Mouse (Mus musculus) cortical plate, adult 2 months (tissue): Measurements from ENCODE around the gene Arhgap19. TPM values are rescaled to one million over a fixed set of nuclear protein-coding genes. Genes with fewer than 3 reads are reported as not detected.
"Not testable (repeated sequence)": the region's sequence is repeated elsewhere in the genome, so short reads cannot be mapped to it uniquely, and the experiment has no call there.

Source experiments
- H3K27ac ChIP-seq: fragments of 200-500 bp; 2 replicates; pipeline ENCODE4 v1.5.1; 2012; ENCODE audit warnings: low read length, control low read depth, inconsistent platforms; ENCODE audit not compliant: insufficient read depth
- H3K4me1 ChIP-seq: fragments of 200-500 bp; 2 replicates; pipeline ENCODE4 v1.6.1; 2011; ENCODE audit warnings: low read length; ENCODE audit not compliant: control insufficient read depth, insufficient read depth
- H3K4me3 ChIP-seq: fragments of 200-500 bp; 2 replicates; pipeline ENCODE4 v1.5.1; 2011; ENCODE audit warnings: mild to moderate bottlenecking, low read length, control low read depth; ENCODE audit not compliant: insufficient read depth
- CTCF ChIP-seq: fragments of 200-500 bp; IDR thresholded peaks from 2 replicates; pipeline ENCODE4 v1.5.1; 2011; ENCODE audit warnings: mild to moderate bottlenecking, control low read depth, low read length; ENCODE audit not compliant: insufficient read depth; ENCODE audit errors: extremely low read depth
- POLR2A ChIP-seq: fragments of 200-500 bp; IDR thresholded peaks from 2 replicates; pipeline ENCODE4 v1.6.1; 2011; ENCODE audit warnings: mild to moderate bottlenecking, low read length, control low read depth; ENCODE audit not compliant: insufficient read depth; ENCODE audit errors: extremely low read depth
- polyA plus RNA-seq: library from polyadenylated mRNA; depleted of rRNA; stranded (reverse); fragments of >200 nt; gene quantifications from 2 replicates; pipeline ENCODE4 v1.2.3, GENCODE M21; 2012; rRNA removed

Gene Arhgap19
- 2.7 and 3.0 TPM in 2 replicates for polyA plus RNA-seq

DNA sequence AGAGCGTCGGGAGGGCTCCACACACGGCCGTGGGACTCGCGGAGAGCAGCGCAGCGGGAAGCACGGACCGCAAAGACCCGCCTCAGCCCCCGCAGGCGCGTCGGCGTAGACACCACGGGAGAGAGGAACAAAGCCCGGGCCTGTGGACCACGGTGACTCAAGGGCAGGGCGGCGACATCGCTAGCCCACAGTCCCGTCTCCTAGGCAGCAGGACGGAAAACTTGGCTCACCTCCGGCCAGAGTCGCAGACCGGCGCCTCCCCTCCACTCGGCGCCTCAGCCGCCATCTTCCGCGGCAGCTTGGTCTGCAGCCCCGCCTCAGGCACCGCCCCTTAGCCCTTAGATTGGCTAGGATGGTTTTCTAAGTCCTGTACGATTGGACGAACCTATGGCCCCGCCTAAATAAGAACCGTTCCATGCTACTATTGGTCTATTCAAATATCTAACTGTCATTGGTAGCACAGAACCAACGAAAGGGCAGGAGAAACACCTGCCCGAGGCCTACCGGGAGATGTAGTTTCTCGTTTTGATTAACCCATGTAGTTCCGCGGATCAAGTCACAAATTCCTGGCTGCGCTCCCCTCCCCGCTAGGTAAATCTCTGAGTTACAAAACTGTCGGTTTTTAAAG is at the start of gene Arhgap19:
Gene Arhgap19, minus strand, starts transcription at position 306 of the 628 bp plus-strand sequence.
- TF ChIP-seq CTCF (no peak), POLR2A (0 out of 2 replicates have a peak, but pooled peaks have one; percentile 31)
- no peak within 1 kb of the TSS for H3K27ac ChIP-seq
- H3K4me1 ChIP-seq: no peaks in the 10 kb centered on the region
- H3K4me3 ChIP-seq: peak within 1 kb of the TSS; percentile 62

DNA sequence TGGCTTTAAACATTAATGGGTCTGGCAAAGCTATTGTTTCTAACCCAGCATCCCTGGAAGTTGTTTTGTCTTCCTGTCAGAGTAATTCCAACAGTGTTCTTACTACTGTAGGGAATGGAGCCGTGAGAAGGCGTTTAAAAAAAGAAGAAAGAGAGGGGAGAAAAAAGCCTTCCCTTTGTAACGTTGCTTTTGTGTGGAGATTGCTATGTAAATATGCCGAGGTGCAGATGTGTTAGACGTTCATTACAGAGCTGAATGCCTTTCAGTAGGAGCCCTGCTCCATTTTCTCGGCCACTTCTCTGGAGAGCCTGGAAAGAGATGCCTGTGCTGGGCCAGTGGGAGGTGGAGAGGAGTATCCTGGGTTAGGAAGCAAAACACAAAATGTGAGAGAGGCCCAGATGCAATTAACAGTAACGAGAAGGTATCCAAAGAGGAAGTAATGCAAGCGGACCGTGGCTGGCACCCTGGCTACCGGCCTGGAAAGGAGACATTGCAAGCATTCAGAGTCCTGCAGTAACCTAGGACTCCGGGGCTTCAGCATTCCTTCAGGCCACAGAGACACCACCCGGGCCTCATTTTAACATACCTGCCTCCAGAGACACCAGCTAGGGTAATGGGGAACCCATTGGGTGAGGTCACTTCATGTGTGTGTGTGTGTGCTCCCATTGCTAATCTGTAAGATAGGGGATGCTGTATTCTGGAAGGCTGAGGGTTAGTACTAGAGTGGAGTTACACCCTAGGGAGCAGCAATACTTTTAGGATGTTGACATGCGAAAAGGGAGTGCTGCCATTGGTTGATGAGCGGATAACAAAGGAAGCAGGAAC is 49.1 kb upstream of the Arhgap19 start:
- Histone ChIP-seq H3K4me1 (no peaks in the 10 kb centered on the region), H3K27ac (no peak overlapping the region), H3K4me3 (no peak overlapping the region)
- no peak for TF ChIP-seq CTCF
- no peak for TF ChIP-seq POLR2A

DNA sequence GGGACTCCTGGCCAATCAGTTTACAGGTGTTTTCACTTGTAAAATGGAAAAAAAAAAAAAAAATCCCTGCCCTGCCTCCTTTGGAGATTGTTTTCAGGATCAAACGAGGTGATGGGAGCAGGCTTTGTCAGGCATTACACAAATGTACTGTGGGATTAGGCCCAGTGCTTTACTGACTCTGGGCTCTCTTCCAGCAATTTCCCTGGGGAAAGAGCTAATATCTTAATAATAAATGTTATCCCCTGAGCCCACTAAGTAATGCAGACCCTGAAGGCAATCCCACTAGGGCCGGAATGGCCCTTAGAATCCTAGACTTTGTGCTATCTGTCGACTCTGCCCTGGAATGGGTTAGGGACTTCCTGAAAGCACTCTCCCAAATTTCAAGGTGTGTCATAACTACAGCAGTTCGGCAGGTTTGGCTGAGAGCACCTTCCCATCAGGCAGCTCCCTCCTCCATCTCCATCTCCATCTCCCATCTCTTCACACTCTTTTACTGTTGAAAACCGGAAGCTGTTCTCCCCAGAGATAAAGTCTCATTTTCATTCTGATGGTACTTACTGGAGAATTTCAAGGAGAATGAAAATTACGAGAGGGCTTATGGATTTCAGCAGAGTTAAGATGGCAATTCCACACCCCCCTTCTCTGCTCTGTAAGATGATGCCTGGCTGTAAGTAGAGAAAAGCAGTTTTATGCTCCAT is 48.3 kb upstream of the Arhgap19 start:
- Histone ChIP-seq H3K4me1 (no peaks in the 10 kb centered on the region), H3K27ac (no peak overlapping the region), H3K4me3 (no peak overlapping the region)
- no peak for TF ChIP-seq POLR2A
- TF ChIP-seq CTCF: no peak

DNA sequence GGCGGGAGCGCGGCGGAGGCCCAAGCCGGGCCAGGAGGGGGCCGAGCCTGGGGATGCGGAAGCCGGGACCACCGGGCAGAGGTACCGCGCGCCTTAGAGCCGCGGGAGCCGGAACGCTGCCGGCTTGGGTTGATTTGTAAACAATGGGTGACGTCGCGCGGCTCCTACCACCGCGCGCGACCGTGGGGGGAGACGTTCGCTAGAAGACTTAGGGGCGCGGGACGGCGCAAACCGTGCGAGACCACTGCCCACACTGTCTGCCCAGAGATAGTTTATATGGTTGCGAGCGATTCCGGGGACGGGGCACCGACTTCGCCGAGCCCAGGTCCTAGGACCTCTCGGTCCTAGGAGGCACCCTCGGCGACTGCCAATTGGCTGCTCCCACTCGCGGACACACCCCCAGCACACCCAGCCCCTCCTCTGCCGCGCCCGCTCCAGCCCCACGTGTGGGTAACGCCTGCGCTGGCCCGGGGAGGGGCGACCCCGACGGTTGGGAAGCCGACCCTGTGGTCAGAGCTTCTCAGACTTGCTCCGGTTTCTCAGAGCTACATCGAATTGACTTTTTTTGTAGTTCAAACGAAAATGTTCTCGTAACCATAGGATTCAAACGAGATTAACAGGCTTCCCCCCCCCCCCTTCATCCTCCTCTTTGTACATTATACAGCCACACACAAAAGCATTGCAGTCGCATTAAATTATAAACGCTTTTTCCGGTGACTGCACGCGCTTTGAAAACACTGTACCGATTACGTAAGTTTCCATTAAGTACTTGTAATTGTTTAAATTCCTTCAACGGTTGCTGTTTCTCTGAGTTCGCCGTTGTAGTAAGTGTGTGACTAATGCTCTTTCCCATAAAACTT is 46.4 kb upstream of the Arhgap19 start, which contains the start of gene Frat2:
Gene Frat2, minus strand, starts transcription at position 141 of the 860 bp plus-strand sequence.
- TF ChIP-seq POLR2A: peak; percentile 54; the same call in 1 of the 2 replicates
- TF ChIP-seq CTCF: no peak
- peak within 1 kb of the TSS; percentile 99 for H3K27ac ChIP-seq
- H3K4me3 ChIP-seq: peak within 1 kb of the TSS; percentile 91
- no peaks in the 10 kb centered on the region for H3K4me1 ChIP-seq

DNA sequence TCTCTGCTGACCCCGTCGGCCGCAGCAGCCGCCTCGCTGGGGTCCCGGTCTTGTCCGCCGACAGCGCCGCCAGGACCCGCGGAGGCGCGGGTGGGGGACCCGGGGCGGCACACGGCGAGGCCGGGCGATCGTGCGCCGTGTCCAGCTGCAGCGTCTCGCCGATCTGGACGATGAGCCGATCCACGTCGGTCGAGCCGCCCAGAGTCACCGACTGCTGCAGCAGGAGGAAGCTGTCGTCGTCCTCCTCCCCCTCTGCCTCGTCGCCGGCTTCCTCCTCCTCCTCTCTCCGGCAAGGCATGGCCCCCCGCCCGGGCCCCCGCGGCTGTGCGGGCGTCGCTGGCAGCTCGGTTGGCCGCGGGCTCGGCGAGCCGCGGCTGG is 45.8 kb upstream of the Arhgap19 start:
- H3K27ac ChIP-seq: peak overlapping the region; percentile 99; the same call in 1 of the 2 replicates
- not testable (repeated sequence) for H3K4me1 ChIP-seq

DNA sequence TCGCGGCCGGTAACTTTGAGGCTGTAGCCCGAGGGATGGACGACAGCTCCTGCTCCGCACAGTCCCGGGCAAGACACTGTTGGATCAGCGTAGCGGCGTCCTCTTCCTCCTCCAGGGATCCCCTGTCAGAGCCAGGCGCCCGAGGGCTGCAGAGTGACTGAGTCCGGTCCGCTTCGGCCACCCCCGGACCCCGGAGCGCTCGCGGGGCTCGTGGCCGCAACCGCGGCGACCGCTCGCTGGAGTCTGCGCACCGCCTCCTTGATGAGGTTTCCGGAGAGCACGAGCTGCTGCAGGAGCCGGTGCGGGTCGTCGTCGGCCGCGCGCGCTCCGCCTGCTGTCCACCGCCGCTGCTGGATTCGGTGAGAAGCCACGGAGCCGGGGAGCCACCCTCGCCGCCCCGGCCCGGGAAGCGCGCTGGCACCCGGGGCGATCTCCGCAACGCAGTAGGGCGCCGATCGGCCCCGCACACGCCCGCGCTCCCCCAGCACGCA is 45.3 kb upstream of the Arhgap19 start:
- TF ChIP-seq POLR2A (no peak), CTCF (no peak)
- Histone ChIP-seq H3K4me1 (no peaks in the 10 kb centered on the region), H3K4me3 (peak overlapping the region; percentile 91), H3K27ac (peak overlapping the region; percentile 99; the same call in 1 of the 2 replicates)

More for the DNA sequence above, 45.8 kb upstream of the Arhgap19 start:
- H3K4me3 ChIP-seq: peak overlapping the region; percentile 91

DNA sequence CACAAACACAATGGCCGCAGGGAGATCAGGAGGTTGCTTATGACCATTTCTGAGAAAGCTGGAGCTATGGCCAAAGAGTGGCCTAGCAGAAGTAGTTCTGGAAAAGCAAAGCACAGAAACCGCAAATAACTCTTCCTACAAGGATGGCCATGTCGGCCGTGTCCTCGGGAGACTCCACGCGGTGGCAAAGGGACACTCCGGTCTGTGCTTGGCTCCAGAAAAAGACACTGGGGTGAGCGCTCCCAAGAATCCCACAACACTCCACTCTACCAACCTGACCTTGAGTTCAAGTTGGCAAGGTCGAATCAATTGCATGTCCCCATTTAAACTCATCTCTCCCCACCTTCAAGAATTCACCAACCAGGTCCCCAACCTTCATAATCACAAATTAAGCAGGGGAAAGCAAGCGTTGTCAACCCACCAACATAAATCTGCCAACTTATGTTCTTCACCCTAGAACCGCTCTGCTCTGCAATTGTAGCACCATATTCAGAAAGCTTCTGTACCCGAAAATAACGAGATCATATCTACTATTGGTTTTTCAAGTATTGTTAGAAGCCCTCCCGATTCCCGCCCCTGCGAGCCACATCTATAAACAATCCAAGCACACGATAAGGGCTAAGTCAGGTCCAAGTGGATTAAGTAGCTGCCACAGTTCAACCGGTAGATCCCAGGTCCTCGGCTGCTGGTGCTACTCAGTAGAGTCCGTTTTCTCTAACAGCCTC is 44.7 kb upstream of the Arhgap19 start:
- Histone ChIP-seq H3K4me3 (peak overlapping the region; percentile 91), H3K4me1 (no peaks in the 10 kb centered on the region), H3K27ac (no peak overlapping the region)
- TF ChIP-seq CTCF (no peak), POLR2A (no peak)

DNA sequence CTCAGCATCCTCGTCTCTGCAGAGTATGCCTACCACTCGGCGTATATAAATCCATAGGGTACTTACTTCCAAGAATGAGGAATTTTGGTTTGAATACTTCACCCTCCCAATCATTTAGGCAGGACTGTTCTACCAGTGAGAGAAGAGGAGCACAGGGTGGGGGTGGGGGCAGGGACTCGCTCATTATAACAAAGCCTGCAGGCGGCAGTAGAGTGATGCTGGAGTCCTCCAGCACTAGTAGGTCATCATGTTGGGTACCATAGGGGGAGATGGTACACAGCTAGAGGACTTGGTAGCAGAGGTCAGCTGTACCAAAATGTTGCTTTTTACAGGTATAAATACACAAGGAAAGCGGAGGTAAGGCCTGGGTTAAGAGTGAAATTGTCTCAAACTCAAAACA is 42.5 kb upstream of the Arhgap19 start:
- no peak overlapping the region for H3K27ac ChIP-seq
- no peak overlapping the region for H3K4me3 ChIP-seq
- TF ChIP-seq CTCF (0 out of 2 replicates have a peak, but pooled peaks have one; percentile 11), POLR2A (no peak)
- no peaks in the 10 kb centered on the region for H3K4me1 ChIP-seq
